Mouse (Mus musculus) small intestine, adult 2 months (tissue): ENCODE measurements around the gene Soat2.

ENCODE experiments used
- CTCF ChIP-seq: fragments of 200-500 bp; IDR thresholded peaks from 2 replicates; pipeline ENCODE4 v1.5.1; 2012; ENCODE audit warnings: low read depth, mild to moderate bottlenecking, control low read depth, inconsistent platforms, low read length, moderate library complexity, mixed read lengths; ENCODE audit not compliant: insufficient replicate concordance, insufficient read length; ENCODE audit errors: extremely low read depth
- POLR2A ChIP-seq: fragments of 200-500 bp; IDR thresholded peaks from 2 replicates; pipeline ENCODE4 v1.6.1; 2012; ENCODE audit warnings: low read depth, mild to moderate bottlenecking, control low read depth, inconsistent platforms, low read length, moderate library complexity

- TF ChIP-seq POLR2A (no peak), CTCF (no peak)
Measured at GRCm38 (mm10) chr15:102210816-102211215, 60.5 kb downstream of the Soat2 start.
